Mouse (Mus musculus) liver, embryonic 15.5 days (tissue): ENCODE measurements around the gene Olfr1046. TPM values are rescaled to one million over a fixed set of nuclear protein-coding genes. Genes with fewer than 3 reads are reported as not detected.
"Not testable (repeated sequence)": the region's sequence is repeated elsewhere in the genome, so short reads cannot be mapped to it uniquely, and the experiment has no call there.

Experiments
- ATAC-seq: fragments of 200-750 bp; cut with Nextera tagmentation; 2 replicates; pipeline ENCODE4 v1.8.0; 2017; ENCODE audit warnings: moderate number of reproducible peaks, mild to moderate bottlenecking, moderate library complexity; ENCODE audit not compliant: insufficient read depth
- H3K27ac ChIP-seq: fragments of 300-500 bp; sonication (generic); replicated peaks from 2 replicates; pipeline ENCODE4 v1.5.1; 2015; ENCODE audit warnings: mild to moderate bottlenecking, inconsistent platforms
- H3K27me3 ChIP-seq: fragments of 300-500 bp; sonication (generic); 2 replicates; pipeline ENCODE4 v1.6.1; 2015; ENCODE audit warnings: mild to moderate bottlenecking, inconsistent platforms
- H3K36me3 ChIP-seq: fragments of 300-500 bp; sonication (generic); replicated peaks from 2 replicates; pipeline ENCODE4 v1.6.1; 2015; ENCODE audit warnings: moderate library complexity, mild to moderate bottlenecking, inconsistent platforms
- H3K4me1 ChIP-seq: fragments of 300-500 bp; sonication (generic); replicated peaks from 2 replicates; pipeline ENCODE4 v1.6.1; 2015; ENCODE audit warnings: inconsistent platforms
- H3K4me2 ChIP-seq: fragments of 300-500 bp; sonication (generic); 2 replicates; pipeline ENCODE4 v1.6.1; 2015; ENCODE audit warnings: moderate library complexity, mild to moderate bottlenecking, inconsistent platforms
- H3K4me3 ChIP-seq: fragments of 300-500 bp; sonication (generic); replicated peaks from 2 replicates; pipeline ENCODE4 v1.5.1; 2015; ENCODE audit warnings: mild to moderate bottlenecking, inconsistent platforms
- H3K9ac ChIP-seq: fragments of 300-500 bp; sonication (generic); 2 replicates; pipeline ENCODE4 v1.6.1; 2015; ENCODE audit warnings: moderate library complexity, mild to moderate bottlenecking, inconsistent platforms
- H3K9me3 ChIP-seq: fragments of 300-500 bp; sonication (generic); replicated peaks from 2 replicates; pipeline ENCODE4 v1.6.1; 2016; ENCODE audit warnings: inconsistent platforms
- WGBS: fragments of 180-500 bp; shearing (Covaris S2); methylation state at CpG from one replicate; pipeline ENCODE4 v1.1.7; 2015; ENCODE audit warnings: mixed read lengths; ENCODE audit not compliant: insufficient replicate concordance; 5-methylcytosine and 5-hydroxymethylcytosine counted together
- polyA plus RNA-seq: library from polyadenylated mRNA; unstranded; fragments of >200 nt; fragmentation: Nextera tagmentation; extraction: Ambion mirVana; gene quantifications from 2 replicates; pipeline ENCODE4 v1.2.1, GENCODE M21; 2015

The Olfr1046 gene
- not detected in 2 replicates for polyA plus RNA-seq

DNA sequence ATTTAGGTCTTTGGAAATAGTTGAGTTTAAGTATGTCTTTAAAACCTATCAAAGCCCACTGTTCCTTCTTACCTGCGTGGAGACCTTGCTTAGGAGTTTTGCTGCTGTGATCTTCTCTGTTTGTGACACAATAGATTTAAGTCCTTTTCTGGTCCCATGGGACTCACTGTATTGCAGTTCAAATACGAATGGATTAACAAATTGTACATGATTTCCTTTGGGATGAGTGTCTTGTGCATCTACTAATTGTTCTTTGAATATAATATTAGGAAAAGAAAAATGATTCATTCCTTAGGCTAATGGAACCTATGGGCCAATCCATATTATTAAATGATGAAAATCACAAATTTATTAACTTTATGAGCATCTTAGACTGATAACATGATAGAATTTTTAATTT, at the start of gene Olfr1046:
Olfr1046 (minus strand) TSS at position 101 of the 400 bp plus-strand sequence.
- H3K36me3 ChIP-seq = no peaks in the 10 kb centered on the region
- H3K27me3 ChIP-seq = no peaks in the 10 kb centered on the region
- H3K4me3 ChIP-seq = no peak within 1 kb of the TSS
- H3K9ac ChIP-seq = no peak within 1 kb of the TSS
- H3K27ac ChIP-seq = no peak within 1 kb of the TSS
- H3K4me2 ChIP-seq = no peak within 1 kb of the TSS
- no peak for ATAC-seq
- no peaks in the 10 kb centered on the region for H3K9me3 ChIP-seq
- H3K4me1 ChIP-seq = no peaks in the 10 kb centered on the region
- 46% methylated on average over 2 of the region's 2 CpGs for WGBS

DNA sequence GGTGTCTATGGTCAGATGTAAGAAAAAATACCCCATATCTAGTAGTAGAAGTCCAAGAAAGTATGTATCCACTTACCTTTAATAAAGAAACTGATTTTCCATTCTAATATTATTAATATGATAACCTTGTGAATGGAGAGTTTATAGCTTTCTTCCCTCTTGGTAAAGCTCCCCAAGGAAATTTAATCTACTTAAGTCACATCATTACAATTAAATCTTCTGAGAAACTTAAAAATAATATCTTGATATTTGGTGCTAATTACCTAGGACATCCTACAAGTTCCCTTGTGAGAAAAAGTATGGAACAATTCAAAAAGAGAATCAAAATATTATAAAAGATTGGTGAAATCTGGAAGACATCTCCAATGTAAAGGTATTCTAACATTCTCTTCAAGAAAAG, 39.1 kb upstream of the Olfr1046 start, which contains the start of gene Olfr1049:
Olfr1049 (minus strand) TSS at position 101 of the 400 bp plus-strand sequence.
- not testable (repeated sequence) for H3K36me3 ChIP-seq, H3K9ac ChIP-seq, H3K27ac ChIP-seq, H3K4me1 ChIP-seq, H3K4me3 ChIP-seq, ATAC-seq, H3K9me3 ChIP-seq, H3K4me2 ChIP-seq, H3K27me3 ChIP-seq

DNA sequence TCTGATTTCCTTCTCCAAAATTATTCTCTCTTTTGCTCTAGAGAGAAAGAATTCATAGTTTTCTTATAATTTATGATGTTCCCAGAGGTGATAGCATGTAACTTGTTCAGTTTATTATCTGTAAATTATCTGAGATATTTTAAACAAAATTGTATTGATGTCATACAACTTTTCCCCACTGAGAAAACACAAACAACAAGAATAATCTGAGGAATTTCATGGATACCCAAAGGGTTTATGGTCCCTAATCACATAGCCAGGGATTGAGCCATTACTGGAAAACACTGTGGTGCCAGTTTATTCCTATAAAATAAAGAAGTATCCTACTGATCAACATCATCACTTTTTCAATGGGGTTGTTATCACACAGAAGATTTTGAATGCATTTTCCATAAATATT, 21.1 kb upstream of the Olfr1046 start, which contains the start of gene Olfr1048:
Olfr1048 (minus strand) TSS at position 101 of the 400 bp plus-strand sequence.
- H3K4me1 ChIP-seq = no peaks in the 10 kb centered on the region
- H3K36me3 ChIP-seq = no peaks in the 10 kb centered on the region
- H3K9ac ChIP-seq = no peak within 1 kb of the TSS
- H3K4me2 ChIP-seq = no peak within 1 kb of the TSS
- H3K9me3 ChIP-seq = no peaks in the 10 kb centered on the region
- H3K27me3 ChIP-seq = no peaks in the 10 kb centered on the region
- no peak within 1 kb of the TSS for H3K27ac ChIP-seq
- ATAC-seq = no peak
- H3K4me3 ChIP-seq = no peak within 1 kb of the TSS

DNA sequence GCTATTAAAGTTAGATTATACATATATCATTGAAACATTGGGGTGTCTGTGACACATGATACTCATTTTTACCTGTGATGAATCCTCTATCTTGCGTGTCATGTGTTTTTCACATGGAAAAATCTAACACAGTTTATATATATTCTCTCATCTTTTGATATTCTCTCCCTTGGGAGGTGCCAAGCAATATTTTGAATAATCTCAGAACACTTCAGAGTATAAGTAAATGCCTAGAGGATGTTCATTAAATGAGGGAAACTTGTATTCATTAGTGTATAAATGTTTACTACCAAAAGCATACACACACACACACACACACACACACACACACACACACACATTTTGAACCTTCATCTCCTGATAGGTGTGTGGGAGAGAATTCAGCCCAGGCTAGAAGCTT, 12.2 kb upstream of the Olfr1046 start, which contains the start of gene Olfr1047:
Olfr1047 (minus strand) TSS at position 101 of the 400 bp plus-strand sequence.
- no peak for ATAC-seq
- H3K4me2 ChIP-seq = no peak within 1 kb of the TSS
- H3K27me3 ChIP-seq = no peaks in the 10 kb centered on the region
- no peak within 1 kb of the TSS for H3K4me3 ChIP-seq
- H3K27ac ChIP-seq = no peak within 1 kb of the TSS
- no peaks in the 10 kb centered on the region for H3K9me3 ChIP-seq
- no peak within 1 kb of the TSS for H3K9ac ChIP-seq
- H3K36me3 ChIP-seq = no peaks in the 10 kb centered on the region
- 59% methylated on average over 1 of the region's 1 CpGs for WGBS
- H3K4me1 ChIP-seq = no peaks in the 10 kb centered on the region

DNA sequence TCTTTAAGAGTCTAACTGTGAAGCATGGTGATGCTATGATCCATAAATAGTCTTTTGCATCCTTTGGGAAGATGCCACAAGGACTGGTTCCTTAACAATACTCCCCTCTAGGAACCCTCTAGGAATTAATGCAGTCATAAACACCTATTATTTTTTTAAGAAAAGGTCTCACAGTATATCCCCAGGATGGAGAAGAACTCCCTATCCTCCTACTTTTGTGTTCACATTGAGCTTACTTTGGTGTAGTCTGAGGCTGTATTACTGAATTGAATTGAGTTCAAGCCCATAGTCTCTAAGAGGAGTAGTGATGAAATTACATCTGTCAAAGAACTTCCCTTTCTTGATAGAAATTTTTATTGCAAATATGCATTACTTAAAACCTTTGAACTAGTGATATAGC, 16.2 kb downstream of the Olfr1046 start, which contains the start of gene Olfr1045:
Olfr1045 (minus strand) TSS at position 101 of the 400 bp plus-strand sequence.
- no peak within 1 kb of the TSS for H3K27ac ChIP-seq
- H3K4me2 ChIP-seq = no peak within 1 kb of the TSS
- no peak within 1 kb of the TSS for H3K9ac ChIP-seq
- no peaks in the 10 kb centered on the region for H3K36me3 ChIP-seq
- no peaks in the 10 kb centered on the region for H3K4me1 ChIP-seq
- ATAC-seq = no peak
- H3K4me3 ChIP-seq = no peak within 1 kb of the TSS
- H3K9me3 ChIP-seq = no peaks in the 10 kb centered on the region
- no peaks in the 10 kb centered on the region for H3K27me3 ChIP-seq

DNA sequence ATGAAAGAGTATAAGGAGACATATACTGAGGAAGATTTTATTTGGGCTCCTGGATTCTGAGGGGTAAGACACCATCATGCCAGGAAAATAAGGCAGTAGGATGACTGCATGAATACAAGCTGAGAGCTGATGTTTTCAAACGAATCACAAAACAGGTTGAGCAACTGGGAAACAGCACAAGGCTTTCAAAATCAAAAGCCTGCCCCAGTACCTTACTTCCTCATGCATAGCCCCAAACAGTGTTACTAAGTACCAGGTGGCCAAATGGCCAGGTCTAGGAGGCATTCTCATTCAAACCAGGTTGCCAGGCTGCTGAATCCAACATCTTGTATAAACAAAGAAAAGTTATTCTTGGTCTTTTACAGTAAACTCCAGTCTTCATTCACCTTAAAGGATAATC, 23.3 kb downstream of the Olfr1046 start:
- no peak overlapping the region for H3K4me2 ChIP-seq
- 23% methylated on average over 1 of the region's 1 CpGs for WGBS
- no peak overlapping the region for H3K27ac ChIP-seq
- H3K9ac ChIP-seq = no peak overlapping the region
- no peak overlapping the region for H3K4me3 ChIP-seq
- no peaks in the 10 kb centered on the region for H3K4me1 ChIP-seq
- no peak for ATAC-seq
- H3K27me3 ChIP-seq = no peaks in the 10 kb centered on the region
- H3K9me3 ChIP-seq = no peaks in the 10 kb centered on the region
- H3K36me3 ChIP-seq = no peaks in the 10 kb centered on the region

DNA sequence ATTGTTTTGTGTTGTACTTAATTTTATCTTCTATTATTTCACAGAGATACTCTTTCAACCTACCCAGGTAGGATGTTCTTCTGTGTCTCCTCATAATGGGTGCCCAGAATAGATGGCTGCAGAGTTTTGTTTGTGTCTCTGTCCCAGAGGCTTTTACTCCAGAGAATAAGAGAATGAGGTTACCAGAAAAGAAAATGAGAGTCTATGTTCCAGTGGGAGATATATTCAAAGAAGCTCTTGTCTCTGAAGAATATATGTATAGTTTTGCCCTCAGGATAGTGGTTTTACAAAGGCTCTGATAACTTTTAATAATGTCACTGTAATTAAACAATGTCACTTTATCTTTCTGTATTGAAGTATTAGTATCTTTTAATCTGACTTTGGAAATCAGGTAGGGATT, 33.5 kb downstream of the Olfr1046 start, which contains the start of gene Olfr52:
Olfr52 (minus strand) TSS at position 101 of the 400 bp plus-strand sequence.
- Histone ChIP-seq H3K9ac (no peak within 1 kb of the TSS), H3K36me3 (no peaks in the 10 kb centered on the region), H3K27ac (no peak within 1 kb of the TSS), H3K4me3 (no peak within 1 kb of the TSS), H3K9me3 (no peaks in the 10 kb centered on the region), H3K4me2 (no peak within 1 kb of the TSS), H3K4me1 (no peaks in the 10 kb centered on the region), H3K27me3 (no peaks in the 10 kb centered on the region)
- no peak for ATAC-seq

DNA sequence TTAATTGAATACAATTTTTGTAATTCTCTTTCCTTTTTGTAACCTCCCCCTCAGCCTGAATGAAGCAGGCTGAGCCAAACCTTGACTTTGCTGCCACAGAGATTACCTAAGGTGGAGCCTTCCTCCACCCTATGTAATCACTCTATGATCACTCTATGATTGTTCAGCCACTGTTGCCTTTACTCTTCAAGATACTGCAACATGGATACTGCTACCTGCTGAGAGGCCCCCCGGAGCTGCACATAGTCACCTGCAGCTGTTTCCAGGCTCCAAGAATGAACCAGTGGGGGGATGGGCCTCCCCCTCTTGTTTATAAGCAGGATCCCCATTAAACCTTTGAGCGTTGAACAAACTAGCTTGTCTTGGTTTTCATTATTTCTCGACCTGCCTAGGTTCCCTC, 39.2 kb downstream of the Olfr1046 start:
- ATAC-seq = no peak
- Histone ChIP-seq H3K9me3 (no peaks in the 10 kb centered on the region), H3K4me3 (no peak overlapping the region), H3K27me3 (no peaks in the 10 kb centered on the region), H3K36me3 (no peaks in the 10 kb centered on the region), H3K4me2 (no peak overlapping the region), H3K27ac (no peak overlapping the region), H3K4me1 (no peaks in the 10 kb centered on the region), H3K9ac (no peak overlapping the region)
- 66% methylated on average over 3 of the region's 3 CpGs for WGBS

DNA sequence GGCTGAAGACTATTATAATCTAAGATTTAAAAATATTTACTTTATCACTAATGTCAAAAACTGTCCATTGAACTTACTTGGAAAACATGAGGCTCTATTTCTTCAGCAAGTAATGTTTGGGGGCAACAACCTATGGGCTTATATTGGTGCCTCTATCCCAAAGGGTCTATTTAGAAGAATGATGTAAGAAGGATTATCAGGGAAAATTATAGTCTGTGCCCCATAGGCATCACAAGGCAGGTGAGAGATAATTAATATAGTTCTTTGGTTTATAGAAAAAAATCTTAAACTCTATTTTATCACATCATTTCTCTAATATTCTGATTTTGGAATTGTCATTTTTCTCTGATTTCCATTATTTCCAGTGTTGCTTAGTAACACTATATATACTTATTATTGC, 41.4 kb downstream of the Olfr1046 start, which contains the start of gene Olfr1044:
Olfr1044 (minus strand) TSS at position 101 of the 400 bp plus-strand sequence.
- Histone ChIP-seq H3K27ac (no peak within 1 kb of the TSS), H3K27me3 (no peaks in the 10 kb centered on the region), H3K9ac (no peak within 1 kb of the TSS), H3K9me3 (no peaks in the 10 kb centered on the region), H3K4me1 (no peaks in the 10 kb centered on the region), H3K4me2 (no peak within 1 kb of the TSS), H3K36me3 (no peaks in the 10 kb centered on the region), H3K4me3 (no peak within 1 kb of the TSS)
- ATAC-seq = no peak

DNA sequence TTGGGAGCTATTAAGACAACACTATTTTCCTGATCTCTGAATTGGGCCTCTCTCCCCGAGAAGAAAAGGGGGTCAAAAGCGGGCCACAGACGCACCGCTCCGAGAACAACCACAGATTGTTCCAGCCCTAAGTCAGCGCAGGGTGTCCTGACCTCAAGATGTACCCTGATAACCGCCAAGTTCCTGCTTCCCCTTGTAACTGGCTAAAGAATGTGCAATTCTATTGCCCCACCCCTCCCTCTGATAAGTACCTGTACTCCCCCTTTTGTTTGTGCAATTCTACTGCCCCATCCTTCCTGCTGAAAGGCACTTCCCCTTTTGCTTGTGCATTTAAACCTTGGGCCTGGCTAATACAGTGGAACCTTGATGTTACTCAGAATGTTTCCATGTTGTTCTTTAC, 43.7 kb downstream of the Olfr1046 start:
- H3K9ac ChIP-seq, H3K27ac ChIP-seq, H3K4me2 ChIP-seq: not testable (repeated sequence)

DNA sequence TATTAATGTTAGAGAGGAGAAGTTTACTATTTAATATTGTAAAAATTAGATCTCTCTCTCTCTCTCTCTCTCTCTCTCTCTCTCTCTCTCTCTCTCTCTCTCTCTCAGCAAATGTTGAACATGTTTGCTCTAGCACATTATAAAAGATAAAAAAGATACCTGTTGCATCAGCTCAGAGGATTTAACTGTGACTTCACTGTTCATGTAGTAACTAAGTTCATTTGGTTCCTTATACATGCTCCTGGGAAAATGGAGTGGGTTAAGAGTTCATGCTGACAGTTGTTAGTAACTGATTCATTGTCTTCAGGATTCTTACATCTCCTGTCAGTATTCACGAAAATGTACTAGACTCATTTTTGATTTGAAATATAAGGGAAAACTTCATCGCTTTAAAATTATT, 51.7 kb downstream of the Olfr1046 start, which contains the start of gene Olfr1043:
Olfr1043 (minus strand) TSS at position 101 of the 400 bp plus-strand sequence.
- Histone ChIP-seq H3K9me3 (no peaks in the 10 kb centered on the region), H3K9ac (no peak within 1 kb of the TSS), H3K4me1 (no peaks in the 10 kb centered on the region), H3K4me3 (no peak within 1 kb of the TSS), H3K27me3 (no peaks in the 10 kb centered on the region), H3K27ac (no peak within 1 kb of the TSS), H3K4me2 (no peak within 1 kb of the TSS), H3K36me3 (no peaks in the 10 kb centered on the region)
- no peak for ATAC-seq
- 68% methylated on average over 2 of the region's 2 CpGs for WGBS

More for the DNA sequence above, 43.7 kb downstream of the Olfr1046 start:
- not testable (repeated sequence) for ATAC-seq, H3K36me3 ChIP-seq, H3K27me3 ChIP-seq, H3K4me1 ChIP-seq, H3K9me3 ChIP-seq, H3K4me3 ChIP-seq
- whole genome bisulfite sequencing = 25% methylated on average over 7 of the region's 7 CpGs
